Mouse (Mus musculus): ENCODE results near the gene Clps.

Clps gene

DNA sequence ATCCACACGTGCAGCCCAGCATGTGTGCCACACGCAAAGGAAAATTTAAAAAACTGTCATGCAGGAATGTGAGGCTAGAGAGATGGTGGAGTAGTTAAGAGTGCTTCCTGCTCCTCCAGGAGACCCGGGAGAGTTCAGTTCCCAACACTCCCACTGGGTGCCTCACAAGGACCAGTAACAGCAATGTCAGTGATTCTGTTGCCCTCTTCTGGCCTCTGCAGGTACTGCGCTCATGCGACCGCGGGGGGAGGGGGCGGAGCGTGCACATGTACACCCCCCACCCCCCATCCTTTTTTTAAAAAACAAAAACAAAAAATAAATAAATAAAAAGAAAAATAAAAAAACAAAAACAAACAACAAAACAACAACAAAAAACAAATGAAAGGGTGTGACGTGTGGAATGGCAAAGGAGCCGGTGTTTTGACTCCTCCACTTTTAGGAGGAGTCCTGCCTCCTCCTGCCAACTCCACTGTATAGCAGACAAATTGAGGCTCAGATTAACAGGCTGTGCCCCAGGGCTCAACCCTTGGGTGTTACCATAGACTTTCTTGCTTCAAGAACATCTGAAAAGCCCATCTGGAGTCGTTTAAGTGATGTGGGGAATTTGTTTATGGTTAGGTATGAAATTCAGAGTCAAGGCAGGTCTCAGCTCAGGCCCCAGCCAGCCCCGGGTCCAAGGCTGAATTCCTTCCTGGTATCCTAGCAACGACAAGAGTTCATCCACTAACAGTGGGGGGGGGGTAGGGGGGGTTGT lies 7.3 kb downstream of the Clps start:
- in situ Hi-C loops (cut with MseI, MboI), result no loop called here

DNA sequence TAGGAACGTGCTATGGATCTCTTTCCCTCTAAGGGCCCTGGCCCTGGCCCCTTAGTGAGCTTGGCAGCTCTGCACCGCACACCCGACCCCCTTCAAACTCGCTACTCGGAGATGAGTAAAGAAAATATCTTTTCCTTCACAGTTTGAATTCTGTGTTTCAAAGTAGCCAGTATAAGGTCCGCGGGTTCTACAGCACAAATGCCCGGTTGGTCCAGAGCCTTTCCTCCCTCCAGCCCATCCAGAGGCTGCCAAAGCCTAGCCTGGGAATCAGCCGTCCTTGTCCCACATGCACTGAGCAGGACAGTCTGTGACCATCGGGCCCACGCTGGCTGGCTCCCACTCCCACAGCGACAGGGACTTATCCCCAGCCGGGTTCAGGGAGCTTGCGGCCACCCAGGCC lies 11.5 kb downstream of the Clps start, which contains the start of gene Clpsl2:
Gene Clpsl2 (plus strand): TSS at position 301 of the 400 bp plus-strand sequence.
- in situ Hi-C loops (cut with MseI, MboI), result no loop called here

DNA sequence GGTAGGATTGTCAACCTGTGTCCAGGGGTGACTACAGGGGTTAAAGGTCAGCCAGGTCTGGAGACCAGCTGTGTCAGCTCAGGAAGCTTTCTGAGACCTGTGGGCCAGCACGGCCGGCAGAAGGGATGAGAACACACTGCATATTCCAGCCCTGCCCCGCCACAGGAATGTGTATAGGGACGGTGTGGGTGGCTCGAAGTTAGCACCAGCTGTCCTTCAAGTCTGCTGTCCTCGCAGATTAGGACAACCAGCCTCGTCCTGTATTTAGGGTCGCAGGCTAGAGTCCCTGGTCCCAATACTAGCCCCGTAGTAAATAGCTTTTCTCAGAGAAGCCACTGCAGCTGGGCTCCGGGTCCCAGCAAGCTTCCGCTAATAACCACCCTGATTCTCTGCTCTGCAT lies 12.0 kb downstream of the Clps start:
- in situ Hi-C loops (cut with MseI, MboI), result no loop called here

DNA sequence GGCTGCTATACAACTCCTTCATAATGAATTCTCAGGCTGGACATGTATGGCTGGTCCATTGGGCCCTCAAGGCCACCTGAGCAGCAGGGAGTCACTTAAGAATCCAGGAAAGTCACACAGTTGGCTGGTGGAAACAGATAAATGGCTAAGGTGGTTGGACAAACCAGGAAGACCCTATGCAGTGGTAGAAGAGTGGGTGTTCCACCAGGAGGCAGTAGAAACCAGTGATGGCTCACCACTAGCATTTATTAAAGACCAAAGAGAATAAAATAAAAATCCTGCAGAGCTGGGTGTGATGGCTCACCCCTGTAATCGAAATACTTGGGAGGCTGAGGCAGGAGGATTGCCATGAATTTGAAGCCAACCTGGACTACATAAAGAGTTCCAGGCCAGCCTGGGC lies 13.6 kb downstream of the Clps start:
- in situ Hi-C loops (cut with MseI, MboI), result no loop called here

DNA sequence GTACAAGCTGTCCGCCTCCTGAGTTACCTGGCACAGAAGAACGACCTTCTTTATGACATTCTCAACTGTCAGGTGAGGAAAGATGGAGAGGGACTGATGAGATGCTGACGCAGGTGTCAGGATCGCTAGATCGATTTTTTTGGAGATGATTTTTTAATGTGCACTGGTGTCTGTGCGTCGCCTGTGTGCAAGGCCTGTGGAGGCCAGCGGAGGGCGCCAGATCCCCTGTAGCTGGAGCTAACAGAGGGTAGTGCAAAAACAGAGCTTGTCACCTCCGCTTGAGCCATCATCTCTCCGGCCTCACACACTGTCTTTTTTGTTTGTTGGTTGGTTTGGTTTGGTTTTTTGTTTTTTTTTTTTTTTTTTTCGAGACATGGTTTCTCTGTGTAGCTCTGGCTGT lies 22.7 kb downstream of the Clps start:
- in situ Hi-C loops (cut with MseI, MboI), result no loop called here

DNA sequence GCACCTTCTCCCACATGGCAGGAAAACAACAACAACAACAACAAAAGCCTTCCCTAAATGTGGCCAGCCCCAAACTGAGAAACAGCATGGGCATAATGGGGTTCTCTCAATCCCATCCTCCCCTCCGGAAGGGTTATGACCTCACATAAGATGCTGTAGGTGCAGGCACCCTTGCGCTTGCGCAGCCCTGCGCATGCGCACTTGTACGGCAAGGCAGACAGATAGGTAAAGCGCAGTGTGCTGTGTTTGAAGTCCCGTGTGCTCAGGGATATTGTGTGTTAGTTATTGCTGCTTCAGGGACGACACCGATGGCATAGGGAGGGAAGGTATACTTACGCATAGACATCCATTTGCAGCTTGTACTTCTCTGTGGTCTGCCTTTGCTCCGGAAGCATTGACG lies 27.2 kb downstream of the Clps start:
- in situ Hi-C loops (cut with MseI, MboI), result no loop called here

- in situ Hi-C loops (cut with MseI, MboI), result no loop called here
Observed at GRCm38 (mm10) chr17:28532557-28532956, 28.0 kb downstream of the Clps start.

DNA sequence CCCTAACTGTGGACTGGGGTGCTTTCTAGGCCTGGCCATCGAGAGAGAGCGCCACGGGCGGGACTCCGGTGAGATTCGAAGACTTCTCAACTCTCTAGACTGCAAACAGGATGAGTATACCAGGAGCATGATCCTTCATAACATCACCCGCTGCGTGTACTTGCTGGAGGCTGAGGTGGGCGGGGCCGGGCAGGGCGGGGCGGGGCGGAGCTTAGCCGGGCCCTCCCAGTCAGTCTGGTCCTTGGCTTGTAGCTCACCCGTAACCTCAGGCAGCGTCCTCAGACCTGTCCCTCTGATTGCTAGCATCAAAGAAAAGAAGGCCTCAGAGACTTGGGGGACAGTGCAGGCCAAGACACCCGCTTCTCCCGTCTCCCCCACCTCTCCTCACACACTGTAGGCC lies 28.6 kb downstream of the Clps start:
- in situ Hi-C loops (cut with MseI, MboI), result no loop called here

- in situ Hi-C loops (cut with MseI, MboI), result no loop called here
Observed at GRCm38 (mm10) chr17:28530506-28530905, 30.1 kb downstream of the Clps start, which contains the start of gene Armc12. TSS of gene Armc12 (plus strand) at chr17:28530806.

GRCm38 (mm10) chr17:28529116-28529515 lies 31.4 kb downstream of the Clps start:
- in situ Hi-C loops (cut with MseI, MboI), result loop anchor here in 1 of 2 experiments (10.0 kb wide), 1 partner anchor 124 kb away; no protein-coding TSS in a partner anchor

DNA sequence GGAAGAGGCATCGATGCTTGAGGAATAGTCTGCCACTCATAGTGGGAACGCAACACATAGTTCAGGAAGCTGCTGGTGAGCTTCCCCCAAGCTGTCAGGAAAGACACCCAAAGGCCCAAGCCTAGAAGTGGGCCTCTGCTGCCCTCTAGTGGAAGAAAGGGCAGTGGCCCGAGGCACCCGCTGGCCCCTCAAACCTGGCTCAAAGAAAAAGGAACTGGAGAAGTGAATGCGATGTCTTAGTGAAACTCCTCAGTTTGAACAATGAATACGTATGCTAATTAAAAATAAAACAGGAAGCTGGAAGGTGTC lies 32.6 kb downstream of the Clps start:
- in situ Hi-C loops (cut with MseI, MboI), result loop anchor here in 1 of 2 experiments (10.0 kb wide), 1 partner anchor 123 kb away; no protein-coding TSS in a partner anchor

DNA sequence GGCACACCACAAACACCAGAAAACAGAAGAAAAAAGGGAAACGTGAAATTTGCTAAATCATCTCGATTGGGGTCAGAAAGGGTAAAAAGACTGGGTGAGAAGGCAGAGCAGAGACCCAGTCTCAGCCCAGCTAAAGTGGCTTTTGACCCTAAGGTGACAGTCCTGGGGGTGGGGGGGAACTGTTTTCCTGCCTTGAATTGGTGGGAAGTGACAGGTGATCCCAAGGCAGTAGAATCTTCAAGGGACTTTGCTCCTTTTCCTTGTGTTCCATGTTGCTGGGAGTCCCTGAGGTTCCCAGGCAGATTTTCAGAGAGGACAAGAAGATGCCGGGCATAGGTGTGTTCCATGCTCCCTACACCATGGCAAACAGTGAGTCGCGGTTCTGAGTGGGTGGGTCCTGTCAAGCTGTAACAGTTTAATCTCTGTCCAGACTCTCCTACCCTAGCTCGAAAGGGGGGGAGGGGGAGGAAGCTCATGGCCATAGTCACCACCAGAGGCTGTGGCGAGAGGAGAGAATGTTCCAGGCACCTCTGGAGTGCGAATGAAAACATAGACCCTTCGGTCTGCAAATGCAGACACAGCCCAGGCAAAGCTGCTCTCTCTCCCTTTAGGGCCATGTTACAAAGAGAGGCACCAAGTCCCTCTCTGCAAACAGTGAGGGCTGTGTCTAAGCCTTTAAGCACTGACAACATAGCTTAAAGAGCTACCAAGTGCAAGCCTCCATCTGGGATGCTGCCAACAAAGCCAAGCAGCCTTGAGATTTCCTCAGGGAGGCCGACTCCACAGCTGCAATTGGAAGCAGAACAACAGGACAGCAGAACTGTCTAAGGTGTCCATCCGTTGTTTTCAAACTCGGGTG lies 33.2 kb downstream of the Clps start:
- in situ Hi-C loops (cut with MseI, MboI), result loop anchor here in 1 of 2 experiments (10.0 kb wide), 1 partner anchor 123 kb away; no protein-coding TSS in a partner anchor

GRCm38 (mm10) chr17:28524831-28525430 lies 35.6 kb downstream of the Clps start:
- in situ Hi-C loops (cut with MseI, MboI), result loop anchor here (5.0 to 10.0 kb wide), 4 partner anchors 38 to 128 kb away; no protein-coding TSS in a partner anchor

- in situ Hi-C loops (cut with MseI, MboI), result loop anchor here (5.0 to 10.0 kb wide), 4 partner anchors 37 to 127 kb away; no protein-coding TSS in a partner anchor
Observed at GRCm38 (mm10) chr17:28524009-28524695, 36.4 kb downstream of the Clps start.

GRCm38 (mm10) chr17:28523355-28524008 lies 37.1 kb downstream of the Clps start:
- in situ Hi-C loops (cut with MseI, MboI), result loop anchor here (5.0 to 10.0 kb wide), 4 partner anchors 36 to 126 kb away; no protein-coding TSS in a partner anchor

GRCm38 (mm10) chr17:28522623-28523354 lies 37.8 kb downstream of the Clps start:
- in situ Hi-C loops (cut with MseI, MboI), result loop anchor here (5.0 to 10.0 kb wide), 4 partner anchors 35 to 125 kb away; no protein-coding TSS in a partner anchor

DNA sequence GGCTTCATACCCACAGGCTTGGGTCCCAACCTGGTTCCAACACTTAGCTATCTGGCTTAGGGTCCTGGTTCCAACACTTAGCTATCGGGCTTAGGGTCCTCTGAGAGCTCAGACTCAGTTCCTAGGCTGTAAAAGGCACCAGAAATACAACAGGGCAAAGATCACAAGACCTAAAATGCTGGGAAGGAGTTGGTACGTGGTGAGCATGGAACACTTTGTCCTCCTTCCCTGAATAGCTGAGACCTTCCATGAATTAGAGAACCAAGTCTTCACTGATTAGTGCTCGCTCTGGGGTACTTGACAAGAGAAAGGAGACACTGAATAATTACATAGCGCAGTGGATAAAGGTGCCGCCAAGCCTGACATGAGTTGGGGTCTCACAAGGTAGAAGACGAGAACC lies 38.6 kb downstream of the Clps start:
- in situ Hi-C loops (cut with MseI, MboI), result loop anchor here (5.0 to 10.0 kb wide), 4 partner anchors 35 to 125 kb away; no protein-coding TSS in a partner anchor

- in situ Hi-C loops (cut with MseI, MboI), result loop anchor here (5.0 to 10.0 kb wide), 4 partner anchors 34 to 124 kb away; no protein-coding TSS in a partner anchor
Observed at GRCm38 (mm10) chr17:28521071-28521726, 39.4 kb downstream of the Clps start.

DNA sequence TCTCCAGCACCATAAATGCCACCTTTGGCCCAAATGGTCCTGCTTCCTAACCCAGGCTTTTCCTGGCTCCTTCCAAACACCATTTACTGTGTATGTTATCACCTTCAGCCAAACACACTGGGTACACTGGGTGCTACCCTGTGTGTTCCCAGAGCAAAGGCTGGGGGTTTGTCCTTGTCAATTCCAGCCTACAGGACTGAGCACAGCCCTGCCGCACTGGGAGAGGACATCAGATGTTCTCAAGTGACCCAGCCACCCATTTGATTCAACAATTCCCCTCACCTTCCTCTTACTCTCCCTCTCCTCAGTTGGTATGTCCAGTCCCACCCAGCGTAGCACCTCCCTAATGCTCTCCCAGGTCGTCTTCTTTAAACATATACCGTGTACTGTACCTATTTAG lies 40.0 kb downstream of the Clps start:
- in situ Hi-C loops (cut with MseI, MboI), result loop anchor here (5.0 to 10.0 kb wide), 4 partner anchors 33 to 123 kb away; no protein-coding TSS in a partner anchor
